Mouse (Mus musculus): ENCODE measurements at regions not wholly inside any gene's neighbourhood (a gene's known extent, or its start where the extent isn't known, plus 50 kb on each side); places are given as distances from the start of the nearest gene placed in this dataset.

GRCm38 (mm10) chr10:12020576-12020975 lies 677.4 kb downstream of the Epm2a start:
- no peaks in the 10 kb centered on the region for H3K27me3 ChIP-seq (ENCODE audit: low read depth, poor library complexity, severe bottlenecking)
- no peak for DNase-seq (ENCODE audit: low spot score)
- WGBS = 86% methylated on average over 4 of the region's 4 CpGs
- no peak overlapping the region for H3K27ac ChIP-seq (replicated peaks)
- H3K4me1 ChIP-seq = no peaks in the 10 kb centered on the region
- H3K4me3 ChIP-seq = no peak overlapping the region
- H3K9me3 ChIP-seq (replicated peaks) = no peaks in the 10 kb centered on the region
- H3K36me3 ChIP-seq = no peaks in the 10 kb centered on the region

- 49% methylated on average over 1 of the region's 1 CpGs for WGBS
Observed at GRCm38 (mm10) chr10:12035159-12035558, 692.0 kb downstream of the Epm2a start.

GRCm38 (mm10) chr10:12045937-12046336 lies 702.7 kb downstream of the Epm2a start:
- no peak overlapping the region for H3K4me3 ChIP-seq
- WGBS = 74% methylated on average over 2 of the region's 2 CpGs
- H3K36me3 ChIP-seq = no peaks in the 10 kb centered on the region
- no peaks in the 10 kb centered on the region for H3K27me3 ChIP-seq (ENCODE audit: low read depth, poor library complexity, severe bottlenecking)
- no peaks in the 10 kb centered on the region for H3K9me3 ChIP-seq (replicated peaks)
- DNase-seq (ENCODE audit: low spot score) = no peak
- no peak overlapping the region for H3K27ac ChIP-seq (replicated peaks)
- no peaks in the 10 kb centered on the region for H3K4me1 ChIP-seq

More at GRCm38 (mm10) chr10:12035159-12035558, 692.0 kb downstream of the Epm2a start:
- no peaks in the 10 kb centered on the region for H3K36me3 ChIP-seq
- no peak for DNase-seq (ENCODE audit: low spot score)
- H3K4me3 ChIP-seq = no peak overlapping the region
- H3K9me3 ChIP-seq (replicated peaks) = no peaks in the 10 kb centered on the region
- H3K4me1 ChIP-seq = no peaks in the 10 kb centered on the region
- no peak overlapping the region for H3K27ac ChIP-seq (replicated peaks)
- H3K27me3 ChIP-seq (ENCODE audit: low read depth, poor library complexity, severe bottlenecking) = no peaks in the 10 kb centered on the region

GRCm38 (mm10) chr10:12059728-12060127 lies 716.5 kb downstream of the Epm2a start:
- Histone ChIP-seq H3K27ac (replicated peaks) (no peak overlapping the region), H3K9me3 (replicated peaks) (no peaks in the 10 kb centered on the region), H3K36me3 (no peaks in the 10 kb centered on the region), H3K4me3 (no peak overlapping the region), H3K27me3 (ENCODE audit: low read depth, poor library complexity, severe bottlenecking) (no peaks in the 10 kb centered on the region), H3K4me1 (no peaks in the 10 kb centered on the region)
- no peak for DNase-seq (ENCODE audit: low spot score)
- 100% methylated on average over 1 of the region's 1 CpGs for WGBS

- no peak overlapping the region for H3K4me3 ChIP-seq
- H3K27me3 ChIP-seq (ENCODE audit: low read depth, poor library complexity, severe bottlenecking) = no peaks in the 10 kb centered on the region
- whole genome bisulfite sequencing = 89% methylated on average over 5 of the region's 5 CpGs
- no peaks in the 10 kb centered on the region for H3K9me3 ChIP-seq (replicated peaks)
- H3K36me3 ChIP-seq = no peaks in the 10 kb centered on the region
- DNase-seq (ENCODE audit: low spot score) = no peak
- H3K4me1 ChIP-seq = no peaks in the 10 kb centered on the region
- no peak overlapping the region for H3K27ac ChIP-seq (replicated peaks)
Observed at GRCm38 (mm10) chr10:12061069-12061861, 718.1 kb downstream of the Epm2a start.

GRCm38 (mm10) chr10:12062302-12062701 lies 719.1 kb downstream of the Epm2a start:
- WGBS = 73% methylated on average over 1 of the region's 1 CpGs
- Histone ChIP-seq H3K9me3 (replicated peaks) (no peaks in the 10 kb centered on the region), H3K4me1 (no peaks in the 10 kb centered on the region), H3K36me3 (no peaks in the 10 kb centered on the region), H3K27me3 (ENCODE audit: low read depth, poor library complexity, severe bottlenecking) (no peaks in the 10 kb centered on the region), H3K4me3 (no peak overlapping the region), H3K27ac (replicated peaks) (no peak overlapping the region)
- no peak for DNase-seq (ENCODE audit: low spot score)

GRCm38 (mm10) chr10:12083961-12084360 lies 740.8 kb downstream of the Epm2a start:
- WGBS = 100% methylated on average over 1 of the region's 1 CpGs
- no peak for DNase-seq (ENCODE audit: low spot score)
- H3K9me3 ChIP-seq (replicated peaks) = no peaks in the 10 kb centered on the region
- no peaks in the 10 kb centered on the region for H3K27me3 ChIP-seq (ENCODE audit: low read depth, poor library complexity, severe bottlenecking)
- H3K36me3 ChIP-seq = no peaks in the 10 kb centered on the region
- no peaks in the 10 kb centered on the region for H3K4me1 ChIP-seq
- H3K4me3 ChIP-seq = no peak overlapping the region
- H3K27ac ChIP-seq (replicated peaks) = no peak overlapping the region

GRCm38 (mm10) chr10:12092521-12092920 lies 749.3 kb downstream of the Epm2a start:
- WGBS = 72% methylated on average over 1 of the region's 1 CpGs
- DNase-seq (ENCODE audit: low spot score) = no peak

GRCm38 (mm10) chr10:12096678-12097077 lies 753.5 kb downstream of the Epm2a start:
- no peaks in the 10 kb centered on the region for H3K9me3 ChIP-seq (replicated peaks)
- no peaks in the 10 kb centered on the region for H3K4me1 ChIP-seq
- no peaks in the 10 kb centered on the region for H3K27me3 ChIP-seq (ENCODE audit: low read depth, poor library complexity, severe bottlenecking)
- no peak for DNase-seq (ENCODE audit: low spot score)
- no peak overlapping the region for H3K4me3 ChIP-seq
- WGBS = 90% methylated on average over 3 of the region's 3 CpGs
- no peak overlapping the region for H3K27ac ChIP-seq (replicated peaks)
- H3K36me3 ChIP-seq = no peaks in the 10 kb centered on the region

More at GRCm38 (mm10) chr10:12092521-12092920, 749.3 kb downstream of the Epm2a start:
- H3K27me3 ChIP-seq (ENCODE audit: low read depth, poor library complexity, severe bottlenecking) = no peaks in the 10 kb centered on the region
- no peaks in the 10 kb centered on the region for H3K9me3 ChIP-seq (replicated peaks)
- H3K4me3 ChIP-seq = no peak overlapping the region
- H3K4me1 ChIP-seq = no peaks in the 10 kb centered on the region
- no peaks in the 10 kb centered on the region for H3K36me3 ChIP-seq
- no peak overlapping the region for H3K27ac ChIP-seq (replicated peaks)

GRCm38 (mm10) chr10:12107001-12107418 lies 762.2 kb downstream of the Utrn start:
- Histone ChIP-seq H3K4me1 (no peaks in the 10 kb centered on the region; the same call in 1 of the 2 replicates), H3K9me3 (replicated peaks) (no peaks in the 10 kb centered on the region), H3K27me3 (ENCODE audit: low read depth, poor library complexity, severe bottlenecking) (no peaks in the 10 kb centered on the region), H3K36me3 (no peaks in the 10 kb centered on the region), H3K27ac (replicated peaks) (no peak overlapping the region), H3K4me3 (no peak overlapping the region)
- DNase-seq (ENCODE audit: low spot score) = peak; percentile 30

GRCm38 (mm10) chr10:12111720-12112119 lies 757.4 kb downstream of the Utrn start:
- H3K4me3 ChIP-seq = no peak overlapping the region
- no peaks in the 10 kb centered on the region; the same call in 1 of the 2 replicates for H3K4me1 ChIP-seq
- no peaks in the 10 kb centered on the region for H3K36me3 ChIP-seq
- H3K9me3 ChIP-seq (replicated peaks) = no peaks in the 10 kb centered on the region
- H3K27me3 ChIP-seq (ENCODE audit: low read depth, poor library complexity, severe bottlenecking) = no peaks in the 10 kb centered on the region
- no peak overlapping the region for H3K27ac ChIP-seq (replicated peaks)
- DNase-seq (ENCODE audit: low spot score) = no peak
- 83% methylated on average over 1 of the region's 1 CpGs for WGBS

- 91% methylated on average over 3 of the region's 3 CpGs for WGBS
Observed at GRCm38 (mm10) chr10:12115767-12116166, 753.4 kb downstream of the Utrn start.

GRCm38 (mm10) chr10:12116662-12117303 lies 752.4 kb downstream of the Utrn start:
- no peak overlapping the region for H3K27ac ChIP-seq (replicated peaks)
- 60% methylated on average over 6 of the region's 6 CpGs for WGBS
- no peaks in the 10 kb centered on the region for H3K4me1 ChIP-seq
- H3K9me3 ChIP-seq (replicated peaks) = no peaks in the 10 kb centered on the region
- H3K4me3 ChIP-seq = no peak overlapping the region
- no peaks in the 10 kb centered on the region for H3K36me3 ChIP-seq
- no peak for DNase-seq (ENCODE audit: low spot score)
- H3K27me3 ChIP-seq (ENCODE audit: low read depth, poor library complexity, severe bottlenecking) = no peaks in the 10 kb centered on the region

More at GRCm38 (mm10) chr10:12115767-12116166, 753.4 kb downstream of the Utrn start:
- DNase-seq (ENCODE audit: low spot score) = no peak
- Histone ChIP-seq H3K4me1 (no peaks in the 10 kb centered on the region), H3K9me3 (replicated peaks) (no peaks in the 10 kb centered on the region), H3K4me3 (no peak overlapping the region), H3K36me3 (no peaks in the 10 kb centered on the region), H3K27ac (replicated peaks) (no peak overlapping the region), H3K27me3 (ENCODE audit: low read depth, poor library complexity, severe bottlenecking) (no peaks in the 10 kb centered on the region)
